Mouse (Mus musculus): ENCODE results near the gene Clip1. TPM values are rescaled to one million over a fixed set of nuclear protein-coding genes. Genes with fewer than 3 reads are reported as not detected.

Clip1 gene
- polyA plus RNA-seq, 1 experiment from 2014 or later, result 15.7 TPM

- peaks cover 63% of the 10 kb centered on the region for H3K36me3 ChIP-seq (ENCODE audit: control insufficient read depth, insufficient read depth)
- H3K4me1 ChIP-seq (replicated peaks; ENCODE audit: control insufficient read depth, insufficient read depth, low read length), result no peaks in the 10 kb centered on the region
- H3K4me2 ChIP-seq (replicated peaks; ENCODE audit: low read depth), result no peak overlapping the region
- ATAC-seq, result no peak
- WGBS, result 93% methylated on average over 8 of the region's 8 CpGs
- H3K9me3 ChIP-seq (ENCODE audit: control insufficient read depth), result no peaks in the 10 kb centered on the region
- no peak for TF ChIP-seq CTCF (IDR thresholded peaks at IDR 0.05; ENCODE audit: low read depth)
- H3K27ac ChIP-seq (ENCODE audit: low read depth, low read length), result no peak overlapping the region
- H3K4me3 ChIP-seq (ENCODE audit: low read depth, low read length), result no peak overlapping the region
- no peak overlapping the region for H3K9ac ChIP-seq (ENCODE audit: low read depth, low read length)
- no peaks in the 10 kb centered on the region for H3K27me3 ChIP-seq (replicated peaks; ENCODE audit: control insufficient read depth, insufficient read depth, low read length)
Observed at GRCm38 (mm10) chr5:123530056-123530455, 154.4 kb downstream of the Clip1 start.

DNA sequence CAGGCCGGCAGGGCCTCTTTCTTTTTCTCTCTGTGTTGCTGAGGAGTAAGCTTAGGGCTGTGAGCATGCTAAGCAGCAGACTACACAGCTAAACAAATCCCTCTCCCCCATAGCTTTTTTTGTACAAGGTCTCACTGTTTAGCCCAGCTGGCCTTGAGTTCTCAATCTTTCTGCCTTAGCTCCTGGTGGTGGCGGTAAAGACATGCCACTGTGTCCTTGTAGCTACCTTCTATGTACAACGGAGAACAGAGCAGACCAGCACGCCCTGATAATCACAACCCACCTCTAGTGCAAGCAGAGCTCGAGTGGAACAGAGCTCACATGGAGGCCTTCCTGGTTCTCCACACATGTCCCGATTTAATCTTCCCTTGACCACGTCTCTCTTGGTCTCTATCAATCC, 155.8 kb downstream of the Clip1 start:
- WGBS, result 68% methylated on average over 7 of the region's 7 CpGs
- no peak for TF ChIP-seq CTCF (IDR thresholded peaks at IDR 0.05; ENCODE audit: low read depth)
- Histone ChIP-seq H3K4me3 (ENCODE audit: low read depth, low read length) (no peak overlapping the region), H3K4me2 (replicated peaks; ENCODE audit: low read depth) (no peak overlapping the region), H3K27ac (ENCODE audit: low read depth, low read length) (no peak overlapping the region), H3K4me1 (replicated peaks; ENCODE audit: control insufficient read depth, insufficient read depth, low read length) (no peaks in the 10 kb centered on the region), H3K9me3 (ENCODE audit: control insufficient read depth) (no peaks in the 10 kb centered on the region), H3K27me3 (replicated peaks; ENCODE audit: control insufficient read depth, insufficient read depth, low read length) (no peaks in the 10 kb centered on the region), H3K36me3 (ENCODE audit: control insufficient read depth, insufficient read depth) (peaks cover 52% of the 10 kb centered on the region), H3K9ac (ENCODE audit: low read depth, low read length) (no peak overlapping the region)
- ATAC-seq, result no peak

Other genes with a start within 250 kb of the Clip1 start
- not detected in 2 replicates for gene Lrrc43, start 195.3 kb downstream of the Clip1 start, polyA plus RNA-seq (2015; fragmentation: Nextera tagmentation; extraction: Ambion mirVana)
- not detected in 2 replicates for gene Il31, start 195.1 kb downstream of the Clip1 start, polyA plus RNA-seq (2015; fragmentation: Nextera tagmentation; extraction: Ambion mirVana)
- 0.20 TPM in 1 of 2 replicates, not detected in the other for gene B3gnt4, start 174.2 kb downstream of the Clip1 start, polyA plus RNA-seq (2015; fragmentation: Nextera tagmentation; extraction: Ambion mirVana)
- gene Diablo, start 160.4 kb downstream of the Clip1 start, polyA plus RNA-seq (2015; fragmentation: Nextera tagmentation; extraction: Ambion mirVana), result 52.9 and 57.0 TPM in 2 replicates
- gene Gm49027, start 159.1 kb downstream of the Clip1 start, polyA plus RNA-seq (2015; fragmentation: Nextera tagmentation; extraction: Ambion mirVana), result 9.6 and 10.5 TPM in 2 replicates
- 15.9 and 17.7 TPM in 2 replicates for gene Vps33a, start 111.6 kb downstream of the Clip1 start, polyA plus RNA-seq (2015; fragmentation: Nextera tagmentation; extraction: Ambion mirVana)
- gene Zcchc8, start 36.5 kb upstream of the Clip1 start, polyA plus RNA-seq (2015; fragmentation: Nextera tagmentation; extraction: Ambion mirVana), result 27.1 and 32.6 TPM in 2 replicates
- 65.2 and 68.7 TPM in 2 replicates for gene Rsrc2, start 64.8 kb upstream of the Clip1 start, polyA plus RNA-seq (2015; fragmentation: Nextera tagmentation; extraction: Ambion mirVana)
- gene Kntc1, start 65.1 kb upstream of the Clip1 start, polyA plus RNA-seq (2015; fragmentation: Nextera tagmentation; extraction: Ambion mirVana), result 4.5 and 5.0 TPM in 2 replicates
- gene Hcar2, start 180.9 kb upstream of the Clip1 start, polyA plus RNA-seq (2015; fragmentation: Nextera tagmentation; extraction: Ambion mirVana), result 0.16 and 0.30 TPM in 2 replicates
- 1.4 TPM in 2 replicates for gene Hcar1, start 195.4 kb upstream of the Clip1 start, polyA plus RNA-seq (2015; fragmentation: Nextera tagmentation; extraction: Ambion mirVana)
- gene Denr, start 222.6 kb upstream of the Clip1 start, polyA plus RNA-seq (2015; fragmentation: Nextera tagmentation; extraction: Ambion mirVana), result 82.7 and 89.1 TPM in 2 replicates
- 0.35 and 0.41 TPM in 2 replicates for gene Gm43518, start 242.8 kb upstream of the Clip1 start, polyA plus RNA-seq (2015; fragmentation: Nextera tagmentation; extraction: Ambion mirVana)
- 3.8 and 4.0 TPM in 2 replicates for gene Ccdc62, start 246.1 kb upstream of the Clip1 start, polyA plus RNA-seq (2015; fragmentation: Nextera tagmentation; extraction: Ambion mirVana)

Data from intestine, postnatal 0 days (tissue).